ENCODE assay signal across 20 mouse cellular contexts in genomic region chr17:45667481-45667880, GRCm38 (mm10). TPM values are rescaled to one million over a fixed set of nuclear protein-coding genes. Genes with fewer than 3 reads are reported as not detected.
"Had no signal": no experiment of that assay in that cellular context is flagged by ENCODE, and none has a peak within 500 bp of the region (broad histone marks: within the 10 kb centered on the region; RNA-seq: fewer than 3 reads in every experiment).

No protein-coding gene starts in this region.

- H3K9me3 ChIP-seq: neural tube, embryonic 13.5 days; neural tube, embryonic 15.5 days; stomach, embryonic 15.5 days had no signal

- H3K27me3 ChIP-seq: neural tube, embryonic 13.5 days; neural tube, embryonic 15.5 days; stomach, embryonic 15.5 days had no signal

- DNase-seq: retina, postnatal 1 day; right cerebral cortex, adult 18-20 months; right cerebral cortex, postnatal 14 days; right cerebral cortex, postnatal 25 days; right cerebral cortex, postnatal 4 days; spleen, adult 18-20 months; thymus, adult 18-20 months; thymus, adult 2 months; thymus, postnatal 14 days; thymus, postnatal 36 days; thymus, postnatal 4 days had no signal

- H3K4me2 ChIP-seq: neural tube, embryonic 13.5 days; neural tube, embryonic 15.5 days; stomach, embryonic 15.5 days had no signal

- H3K4me3 ChIP-seq: neural tube, embryonic 13.5 days; neural tube, embryonic 15.5 days; stomach, embryonic 15.5 days had no signal

- H3K27ac ChIP-seq: neural tube, embryonic 13.5 days; neural tube, embryonic 15.5 days; stomach, embryonic 15.5 days; stomach, postnatal 0 days had no signal

- H3K9ac ChIP-seq: neural tube, embryonic 13.5 days; neural tube, embryonic 15.5 days; stomach, embryonic 15.5 days had no signal

RNA-seq across cellular contexts. Expression of gene Capn11, which starts 8.4 kb away (rescaled TPM):
- polyA plus RNA-seq: neural tube, embryonic 14.5 days; small intestine, adult 2 months; spleen, adult 2 months; stomach, embryonic 14.5 days; thymus, postnatal 0 days had no signal
